Mouse (Mus musculus) common myeloid progenitor, adult 5-6 weeks (primary cell): ENCODE data around the gene Dnajc6. TPM values are rescaled to one million over a fixed set of nuclear protein-coding genes. Genes with fewer than 3 reads are reported as not detected.

Experiments
- ATAC-seq: replicated peaks from 2 replicates; pipeline ENCODE4 v1.8.0; 2016; ENCODE audit warnings: low read depth, mild to moderate bottlenecking, moderate TSS enrichment, inconsistent platforms; ENCODE audit not compliant: poor library complexity, severe bottlenecking
- total RNA-seq: library from RNA; stranded (forward); fragments of 200-1000, 187-1606 nt; gene quantifications from 2 replicates; pipeline ENCODE4 v1.2.3, GENCODE M21; 2017

Gene Dnajc6
- total RNA-seq, 1 experiment from 2014 or later: 40.4 TPM

- no peak for ATAC-seq
Observed at GRCm38 (mm10) chr4:101621241-101621640, 124.8 kb downstream of the Dnajc6 start.

GRCm38 (mm10) chr4:101625278-101625677 lies 128.8 kb downstream of the Dnajc6 start:
- ATAC-seq: no peak

DNA sequence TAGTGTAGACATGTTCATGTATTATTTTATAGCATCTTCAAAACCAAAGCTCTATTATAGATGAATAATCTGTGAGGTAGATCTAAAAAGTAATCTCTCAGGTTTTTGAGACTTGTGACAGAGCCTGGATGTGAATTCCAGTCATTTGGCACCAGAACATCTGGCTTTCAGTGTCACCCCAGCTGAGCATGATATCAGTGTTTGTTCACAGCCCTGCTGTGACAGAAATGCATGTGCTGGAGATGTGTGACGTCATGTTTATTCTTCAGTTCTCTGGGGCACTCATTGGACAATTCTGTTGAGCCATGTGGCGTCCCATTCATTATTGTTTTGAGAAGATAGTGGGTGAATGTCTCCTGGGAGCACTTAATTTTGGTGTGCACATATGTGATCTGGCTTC lies 139.1 kb downstream of the Dnajc6 start:
- no peak for ATAC-seq

GRCm38 (mm10) chr4:101637472-101637871 lies 141.0 kb downstream of the Dnajc6 start:
- ATAC-seq: no peak

DNA sequence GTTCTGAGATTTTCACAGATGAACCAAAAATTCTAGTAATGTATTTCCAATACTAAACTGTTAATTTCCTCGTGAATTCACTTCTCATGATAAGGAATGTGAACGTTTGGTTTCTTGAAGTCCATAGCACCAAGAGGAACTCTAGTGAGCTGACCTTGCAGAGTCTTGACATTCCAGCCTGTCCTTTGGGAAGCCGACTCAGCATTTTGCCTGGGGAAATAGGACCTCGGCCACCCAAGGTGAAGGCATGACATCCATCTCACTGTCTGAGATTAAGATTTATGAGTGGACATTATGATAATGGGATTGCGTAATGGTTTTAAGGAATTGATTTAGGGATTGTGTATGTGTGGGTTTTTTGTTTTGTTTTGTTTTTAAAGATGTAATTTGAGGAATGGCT lies 144.2 kb downstream of the Dnajc6 start:
- ATAC-seq: no peak

DNA sequence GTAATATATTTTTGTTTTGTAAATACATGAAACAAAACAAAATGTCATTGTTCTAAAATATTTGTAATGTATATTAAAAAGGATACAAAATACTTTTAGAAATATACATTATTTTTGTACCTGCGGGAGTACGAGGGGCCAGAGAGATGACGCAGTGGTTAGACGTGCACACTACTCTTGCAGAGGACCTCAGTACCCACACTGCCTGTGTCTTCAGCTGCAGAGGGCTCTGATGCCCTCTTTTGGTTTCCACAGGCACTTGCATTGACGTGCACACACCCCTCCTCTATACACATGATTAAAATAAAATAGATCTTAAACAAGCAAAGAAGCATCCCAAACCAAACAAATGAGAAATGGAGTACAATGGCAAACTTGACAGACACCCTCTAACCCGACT lies 146.3 kb downstream of the Dnajc6 start:
- no peak for ATAC-seq

GRCm38 (mm10) chr4:101643216-101643615 lies 146.8 kb downstream of the Dnajc6 start:
- ATAC-seq: no peak

DNA sequence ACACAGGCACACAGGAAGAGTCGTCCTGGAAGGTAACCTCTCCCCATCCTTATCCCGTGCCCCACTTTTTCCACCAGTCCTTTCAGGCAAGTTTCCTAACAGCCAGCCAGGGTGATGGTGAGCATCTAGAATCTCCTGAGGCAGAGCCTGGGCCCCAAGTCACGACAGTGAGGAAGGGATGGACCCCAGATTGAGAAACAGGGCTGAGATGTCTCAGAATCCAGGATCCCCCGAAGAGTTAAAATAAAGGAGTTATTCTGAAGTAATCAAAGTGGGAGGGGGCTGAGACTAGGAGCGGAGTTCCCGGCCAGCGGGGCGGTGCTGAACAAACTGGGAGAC lies 150.4 kb downstream of the Dnajc6 start:
- ATAC-seq: no peak

DNA sequence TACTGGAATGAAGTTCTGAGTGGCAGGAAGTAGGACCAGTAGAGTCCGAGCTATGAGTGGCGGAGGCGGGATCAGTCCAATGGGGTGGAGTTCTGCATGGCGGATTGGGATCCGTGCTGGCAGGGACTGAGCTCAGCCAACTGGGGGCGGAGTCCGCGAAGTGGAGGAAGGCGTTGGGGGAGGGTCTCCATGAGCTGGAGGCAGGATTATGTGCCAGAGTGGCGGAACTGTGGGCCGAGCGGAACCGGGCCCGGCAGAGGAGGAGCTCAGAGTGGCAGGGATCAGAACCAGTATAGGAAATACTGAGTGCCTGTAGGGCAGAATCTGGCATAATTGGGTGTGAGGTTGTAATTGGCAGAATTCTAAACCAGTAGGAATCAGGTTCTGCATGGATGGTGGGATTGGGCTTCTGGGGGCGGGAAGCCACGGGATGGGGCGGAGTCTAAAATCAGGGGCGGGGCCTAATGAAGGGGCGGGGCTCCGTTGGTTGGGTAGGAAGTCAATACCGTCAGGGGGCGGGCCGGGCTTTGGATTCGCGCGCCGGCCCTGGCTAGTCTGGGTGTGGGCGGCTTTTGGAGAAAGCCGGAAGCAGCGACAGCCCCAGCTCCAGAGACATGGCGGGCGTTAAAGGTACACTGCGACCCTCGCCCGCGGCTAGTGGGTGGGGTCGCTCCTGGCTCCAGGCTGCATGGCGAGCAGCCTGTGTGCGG lies 150.9 kb downstream of the Dnajc6 start, which contains the start of gene Leprot:
Gene Leprot (plus strand): TSS at position 523 of the 710 bp plus-strand sequence.
- ATAC-seq: peak; percentile 83

DNA sequence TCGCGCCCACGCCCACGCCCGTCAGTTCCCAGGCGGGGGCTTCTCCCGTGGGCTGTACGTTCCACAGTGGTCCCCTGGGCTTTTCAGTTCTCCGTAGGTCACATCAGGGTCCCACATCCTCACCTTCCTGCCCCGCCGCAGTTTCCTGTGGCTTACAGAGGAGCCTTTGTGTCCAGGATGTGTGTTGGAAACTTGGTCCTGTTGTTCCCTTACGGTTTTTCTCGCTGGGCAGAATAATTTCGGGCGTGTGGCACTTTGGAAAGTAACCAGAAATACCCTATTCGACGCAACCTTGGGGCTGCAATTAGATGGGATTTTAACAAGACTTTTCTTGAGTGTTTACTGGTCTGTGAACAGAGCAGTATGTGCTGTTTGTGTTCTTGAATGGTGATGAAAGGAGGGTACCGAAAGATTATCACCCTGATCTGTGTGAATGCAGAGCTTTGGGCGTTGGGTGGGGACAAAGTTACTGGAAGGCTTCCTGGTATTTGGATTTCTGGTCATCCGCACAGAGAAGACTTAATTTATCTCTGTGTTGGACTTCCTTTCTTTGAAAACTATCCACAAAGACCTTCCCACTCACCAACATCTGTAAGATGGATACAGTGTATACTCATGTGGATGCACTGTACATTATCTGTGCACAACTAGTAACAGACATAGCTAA lies 151.7 kb downstream of the Dnajc6 start:
- no peak; the same call in 1 of the 2 replicates for ATAC-seq

- ATAC-seq: no peak
Observed at GRCm38 (mm10) chr4:101648745-101649144, 152.3 kb downstream of the Dnajc6 start.

GRCm38 (mm10) chr4:101650961-101651360 lies 154.5 kb downstream of the Dnajc6 start:
- no peak for ATAC-seq

GRCm38 (mm10) chr4:101654256-101654655 lies 157.8 kb downstream of the Dnajc6 start:
- no peak for ATAC-seq

- peak; percentile 61 for ATAC-seq
Observed at GRCm38 (mm10) chr4:101654788-101655414, 158.5 kb downstream of the Dnajc6 start.

DNA sequence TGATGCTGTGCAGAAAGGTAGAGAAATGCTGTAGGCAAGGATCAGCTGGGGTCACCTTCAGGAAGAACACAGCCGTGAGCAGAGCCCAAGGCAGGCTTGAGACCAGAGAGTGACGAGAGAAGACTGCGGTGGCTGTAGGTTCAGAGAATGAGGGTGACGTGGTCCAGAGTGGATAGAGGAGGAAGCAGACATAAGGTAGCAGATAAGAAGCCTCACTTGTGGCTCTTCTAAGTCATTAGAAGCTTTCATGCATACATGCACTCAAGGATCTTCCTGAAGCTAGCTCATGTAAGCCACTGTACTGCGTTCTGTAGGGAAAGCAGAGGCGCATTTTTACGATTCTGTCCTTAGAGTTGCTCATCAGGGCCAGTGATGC lies 159.0 kb downstream of the Dnajc6 start:
- peak; percentile 65 for ATAC-seq

GRCm38 (mm10) chr4:101656056-101656455 lies 159.6 kb downstream of the Dnajc6 start:
- no peak for ATAC-seq

DNA sequence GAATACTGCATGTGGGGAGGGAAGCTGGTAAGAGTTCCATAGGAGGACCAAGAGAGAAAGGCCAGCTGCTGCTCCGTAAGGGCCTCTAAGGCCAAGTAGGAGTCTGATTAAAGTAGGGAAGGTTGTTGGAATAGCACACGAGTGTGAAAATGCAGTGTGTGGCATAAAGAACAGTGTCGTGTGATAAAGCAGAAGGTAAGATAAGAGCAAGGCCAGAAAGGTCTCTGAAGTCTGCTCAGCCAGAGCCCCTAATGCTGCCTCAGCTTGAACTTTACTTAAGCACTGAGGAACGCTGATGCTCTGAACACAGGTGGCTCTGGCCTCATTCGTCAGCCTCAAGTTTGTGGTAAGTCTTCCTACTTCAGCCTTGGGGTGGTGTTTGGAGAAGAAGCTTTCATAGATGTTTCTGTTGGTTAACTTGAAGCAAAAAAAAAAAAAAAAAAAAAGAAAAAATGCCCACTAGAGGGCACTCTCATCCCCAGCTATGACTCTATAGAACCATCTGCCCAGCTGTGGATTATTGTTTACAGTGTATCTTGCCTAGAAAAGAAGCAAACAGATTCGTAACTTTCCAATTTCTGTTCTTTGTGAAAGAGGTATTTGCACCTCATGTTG lies 160.6 kb downstream of the Dnajc6 start:
- peak; percentile 45 for ATAC-seq

- ATAC-seq: peak; percentile 76
Observed at GRCm38 (mm10) chr4:101664160-101664750, 167.8 kb downstream of the Dnajc6 start.

DNA sequence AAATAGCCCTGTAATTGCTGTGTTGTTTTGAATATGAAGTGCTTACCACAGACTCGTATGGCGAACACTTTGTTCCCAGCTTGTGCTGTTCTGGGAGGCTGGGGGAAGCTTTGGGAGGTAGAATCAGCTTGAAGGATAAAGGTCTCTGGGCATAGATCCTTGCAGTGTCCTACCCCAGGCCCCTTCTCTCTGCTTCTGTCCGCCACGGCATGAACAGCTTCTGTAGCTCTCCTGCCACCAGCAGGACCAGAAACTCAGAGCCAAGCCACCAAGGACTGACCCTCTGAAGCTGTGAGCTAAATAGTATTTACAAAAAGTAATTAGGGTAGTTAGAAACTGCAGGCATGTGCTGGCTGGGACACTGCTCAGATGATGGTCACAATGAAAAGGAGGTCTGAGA lies 168.3 kb downstream of the Dnajc6 start:
- ATAC-seq: no peak

DNA sequence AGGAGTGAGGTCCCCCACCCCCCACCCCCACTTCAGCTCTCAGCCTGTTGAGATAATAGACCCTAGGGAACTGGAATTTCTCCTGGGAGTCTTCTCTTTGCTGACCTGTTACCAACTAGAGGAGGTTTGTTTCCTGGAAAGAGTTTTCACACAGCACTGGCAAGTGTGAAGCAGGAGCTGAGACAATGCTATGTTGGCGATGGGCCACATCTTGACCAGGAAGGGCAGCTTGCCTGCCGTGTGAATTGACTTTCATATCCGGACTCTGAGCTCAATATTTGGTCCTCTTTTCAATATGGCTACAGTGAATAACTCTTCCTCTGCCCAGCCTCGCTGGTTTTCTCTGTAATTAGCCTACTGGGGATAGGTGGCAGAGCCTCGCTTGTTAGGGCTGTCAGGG lies 172.7 kb downstream of the Dnajc6 start:
- no peak for ATAC-seq

DNA sequence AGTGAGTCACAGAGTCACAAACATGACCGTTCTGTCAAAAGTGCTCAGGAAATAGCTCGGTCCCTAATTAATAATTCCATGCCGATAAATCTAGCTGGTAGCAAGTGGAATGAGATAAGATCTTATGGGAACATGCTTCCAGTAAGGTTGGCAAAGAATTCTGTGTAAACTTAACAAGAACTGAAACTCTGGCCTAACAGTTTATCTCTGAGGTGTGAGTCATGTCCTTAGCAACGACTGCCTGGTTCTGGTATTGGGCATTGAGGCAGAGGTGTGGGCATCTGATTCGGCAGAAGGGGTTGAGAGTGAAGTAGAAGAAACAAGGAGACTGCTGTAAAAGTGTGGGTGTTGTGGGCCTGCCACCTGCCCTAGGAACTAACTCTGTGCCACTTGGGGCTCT lies 173.4 kb downstream of the Dnajc6 start:
- ATAC-seq: no peak
